Mouse (Mus musculus) adrenal gland, postnatal 14 days (tissue): Measurements from ENCODE around the gene Cdc6. TPM values are rescaled to one million over a fixed set of nuclear protein-coding genes. Genes with fewer than 3 reads are reported as not detected.
"Not testable (repeated sequence)": the region's sequence is repeated elsewhere in the genome, so short reads cannot be mapped to it uniquely, and the experiment has no call there.

Experiments used
- DNase-seq: peaks from one replicate; pipeline ENCODE4 v3.0.0; 2021; ENCODE audit warnings: mixed read lengths
- total RNA-seq: library from RNA; stranded (reverse); gene quantifications from 2 replicates; pipeline ENCODE4 v1.2.3, GENCODE M21; 2021

Gene Cdc6
- total RNA-seq, 1 experiment from 2014 or later = 5.8 TPM

- DNase-seq = peak; percentile 74
These were observed 2.1 kb downstream of the Cdc6 start for GRCm38 (mm10) chr11:98909654-98910053.

DNA sequence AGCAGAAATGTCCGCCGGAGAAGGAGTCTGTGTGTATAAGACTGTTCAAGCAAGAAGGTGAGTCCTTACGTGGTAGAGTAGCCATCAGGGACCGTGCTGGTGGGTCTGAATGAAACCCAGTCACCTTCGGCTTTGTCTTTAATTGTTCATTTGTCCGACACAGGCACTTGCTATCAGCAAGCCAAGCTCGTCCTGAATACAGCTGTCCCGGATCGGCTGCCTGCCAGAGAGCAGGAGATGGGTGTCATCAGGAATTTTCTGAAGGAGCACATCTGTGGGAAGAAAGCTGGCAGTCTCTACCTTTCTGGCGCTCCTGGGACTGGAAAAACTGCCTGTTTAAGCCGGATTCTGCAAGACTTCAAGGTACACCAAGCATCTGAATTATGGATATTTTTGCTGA is 2.8 kb downstream of the Cdc6 start:
- DNase-seq = no peak

DNA sequence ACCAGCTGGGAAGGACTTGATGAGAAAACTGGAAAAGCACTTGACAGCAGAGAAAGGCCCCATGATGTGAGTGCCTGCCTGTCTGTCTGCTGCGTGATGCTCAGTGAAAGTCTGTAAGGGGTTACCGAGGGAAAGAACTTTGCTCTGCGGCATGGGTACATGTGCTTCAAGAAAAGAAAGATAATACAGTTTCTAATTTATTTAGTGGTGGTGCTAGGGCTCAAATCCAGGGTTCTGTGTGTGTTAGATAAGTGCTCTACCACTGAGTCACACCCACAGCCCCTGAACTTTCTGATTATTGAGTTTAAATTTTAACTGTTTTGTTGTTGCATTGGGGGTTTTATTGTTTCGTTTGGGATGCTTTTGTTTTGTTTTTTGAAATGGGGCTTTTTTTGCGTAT is 3.9 kb downstream of the Cdc6 start:
- no peak for DNase-seq

DNA sequence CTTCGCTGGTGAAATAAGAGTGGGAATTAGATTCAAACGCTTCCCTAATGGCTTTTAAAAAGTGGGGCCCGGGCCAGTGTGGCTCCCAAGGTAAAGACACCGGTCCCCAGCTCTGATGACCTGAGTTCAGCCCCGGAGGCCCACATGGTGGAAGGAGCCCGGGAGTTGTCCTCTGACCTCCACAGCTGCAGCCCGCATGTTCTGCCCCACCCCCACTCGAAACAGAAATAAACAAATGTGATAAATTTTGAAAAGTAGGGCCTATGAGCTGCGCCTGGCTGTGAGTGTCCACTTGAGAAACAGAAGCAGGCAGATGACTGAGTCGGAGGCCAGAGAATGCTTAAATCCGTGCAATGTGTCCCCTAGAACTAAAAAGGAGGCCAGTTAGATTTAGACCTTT is 6.6 kb downstream of the Cdc6 start:
- DNase-seq = no peak

DNA sequence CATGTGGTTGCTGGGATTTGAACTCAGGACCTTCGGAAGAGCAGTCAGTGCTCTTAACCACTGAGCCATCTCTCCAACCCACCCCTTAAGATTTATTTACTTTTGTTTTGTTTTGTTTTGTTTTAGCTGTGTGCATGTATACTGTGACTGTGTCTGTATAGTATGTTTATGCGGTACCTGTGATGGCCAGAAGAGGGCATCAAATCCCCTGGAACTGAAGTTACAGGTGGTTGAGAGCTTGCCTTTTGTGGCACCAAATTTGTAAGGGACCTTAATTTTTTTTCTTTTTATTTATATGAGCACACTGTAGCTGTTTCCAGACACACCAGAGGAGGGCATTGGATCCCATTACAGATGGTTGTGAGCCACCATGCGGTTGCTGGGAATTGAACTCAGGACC is 8.8 kb downstream of the Cdc6 start:
- not testable (repeated sequence) for DNase-seq

DNA sequence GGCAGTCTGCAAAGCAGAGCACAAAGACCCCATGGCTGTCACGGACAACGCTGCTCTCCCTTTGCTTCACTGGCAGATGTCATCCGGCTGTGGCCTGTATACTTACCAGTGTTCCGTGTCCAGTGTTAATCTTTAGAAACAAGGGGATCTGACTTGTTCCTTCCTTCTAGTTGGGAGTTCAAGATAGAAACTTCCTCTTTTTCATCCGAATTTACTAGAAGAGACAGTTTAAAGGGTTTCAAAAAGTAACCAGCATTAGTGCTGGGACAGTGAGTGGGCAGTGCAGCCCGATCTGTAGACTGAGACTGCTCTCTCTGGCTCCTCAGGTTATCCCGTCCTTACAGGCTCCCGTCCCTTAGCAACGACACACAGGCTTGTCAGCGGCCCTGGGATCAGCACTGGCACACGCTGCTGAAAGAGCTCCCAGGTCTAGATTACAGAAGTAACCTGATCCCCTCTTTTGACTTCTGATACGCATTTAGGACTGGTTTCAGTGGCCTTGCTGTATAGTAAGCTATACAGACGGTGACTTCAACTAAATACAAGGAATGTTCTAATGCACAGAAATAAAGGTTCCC is 9.9 kb downstream of the Cdc6 start:
- DNase-seq = no peak

DNA sequence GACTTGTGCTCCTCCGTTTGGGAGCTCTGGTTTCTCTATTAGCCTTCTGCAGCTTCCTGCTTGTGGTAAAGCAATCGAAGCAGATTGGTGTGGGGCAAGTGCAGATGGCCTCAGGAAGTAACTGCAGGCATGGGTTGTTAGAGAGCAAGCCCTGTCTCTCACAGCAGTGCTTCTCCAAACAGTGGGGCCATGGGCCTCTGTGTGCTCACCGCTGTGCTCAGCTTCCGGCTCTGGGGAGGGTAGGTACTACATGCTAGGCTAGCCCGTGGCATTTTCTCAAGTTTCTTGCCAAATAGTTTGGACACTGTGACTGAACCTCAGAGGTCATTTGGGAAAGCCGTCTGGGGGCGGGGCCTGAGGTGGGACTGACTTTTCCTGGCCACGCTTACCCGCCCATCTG is 10.6 kb downstream of the Cdc6 start:
- peak; percentile 79 for DNase-seq

- DNase-seq = no peak
These were observed 11.4 kb downstream of the Cdc6 start for GRCm38 (mm10) chr11:98919009-98919408.

- DNase-seq = peak; percentile 71
These were observed 14.2 kb downstream of the Cdc6 start for GRCm38 (mm10) chr11:98921813-98922212.

DNA sequence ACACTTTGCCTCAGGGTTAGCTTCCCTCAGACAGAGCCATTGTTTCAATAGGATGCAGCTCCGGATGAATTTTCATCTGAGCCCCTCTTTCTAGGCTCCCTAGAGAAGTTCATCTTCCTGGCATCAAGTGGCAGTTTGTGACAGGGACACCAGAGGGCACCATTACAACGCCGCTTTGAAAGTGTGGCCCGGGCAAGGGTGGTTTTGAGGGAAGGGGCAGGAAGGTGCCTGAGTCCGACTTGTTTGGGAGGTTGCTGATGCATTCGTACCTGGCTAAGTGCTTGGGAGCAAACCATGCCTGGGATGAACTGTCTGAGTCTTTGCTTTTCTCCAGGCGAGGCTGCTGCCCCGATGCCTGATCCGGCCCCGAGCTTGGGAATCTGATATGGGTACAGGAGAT is 14.7 kb downstream of the Cdc6 start:
- DNase-seq = peak; percentile 75

- not testable (repeated sequence) for DNase-seq
These were observed 15.5 kb downstream of the Cdc6 start for GRCm38 (mm10) chr11:98922851-98923711.

- no peak for DNase-seq
These were observed 17.1 kb downstream of the Cdc6 start for GRCm38 (mm10) chr11:98924633-98925175.

GRCm38 (mm10) chr11:98925265-98925721 is 17.7 kb downstream of the Cdc6 start:
- peak; percentile 73 for DNase-seq

DNA sequence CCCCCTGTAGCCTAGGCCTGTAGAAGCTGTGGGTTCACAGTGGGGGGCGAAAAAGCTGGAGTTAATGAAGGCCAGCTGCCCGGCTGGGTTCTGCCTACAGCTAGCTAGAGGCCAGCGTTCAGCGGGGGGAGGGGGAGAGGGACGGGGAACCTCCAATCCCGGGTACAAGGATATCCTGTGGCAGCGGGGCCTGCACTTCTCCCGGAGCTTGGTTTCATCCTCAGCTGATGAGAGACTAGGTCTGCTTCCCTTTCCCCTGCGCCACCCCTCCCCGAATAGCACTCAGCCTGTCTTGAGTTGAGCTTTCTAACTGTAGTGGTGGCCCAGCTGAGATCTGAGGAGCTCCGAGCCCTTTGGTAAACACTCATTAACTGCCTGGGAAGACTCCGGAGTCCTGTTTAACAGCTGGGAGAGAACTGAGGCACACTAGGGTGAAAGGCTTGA is 18.3 kb downstream of the Cdc6 start:
- peak; percentile 72 for DNase-seq

DNA sequence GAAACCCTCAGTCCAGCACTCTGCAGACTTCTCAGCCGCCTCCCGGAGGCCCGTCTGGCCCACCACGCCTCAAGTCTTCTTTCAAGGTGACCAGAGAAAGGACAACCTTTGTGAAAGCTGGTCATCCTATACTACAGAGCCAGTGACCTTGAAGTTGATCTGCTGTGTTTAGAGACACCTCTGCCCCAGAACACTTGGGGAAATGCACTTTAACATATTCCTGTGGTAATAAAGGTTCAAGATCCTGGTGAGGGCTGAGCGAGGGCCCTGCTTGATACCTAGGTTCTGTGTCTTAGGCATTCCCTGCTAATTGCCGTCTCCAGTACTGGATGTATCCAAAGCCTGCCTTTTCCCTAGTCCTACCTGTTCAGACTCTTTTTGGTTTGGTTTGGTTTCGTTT is 19.0 kb downstream of the Cdc6 start:
- DNase-seq = no peak

DNA sequence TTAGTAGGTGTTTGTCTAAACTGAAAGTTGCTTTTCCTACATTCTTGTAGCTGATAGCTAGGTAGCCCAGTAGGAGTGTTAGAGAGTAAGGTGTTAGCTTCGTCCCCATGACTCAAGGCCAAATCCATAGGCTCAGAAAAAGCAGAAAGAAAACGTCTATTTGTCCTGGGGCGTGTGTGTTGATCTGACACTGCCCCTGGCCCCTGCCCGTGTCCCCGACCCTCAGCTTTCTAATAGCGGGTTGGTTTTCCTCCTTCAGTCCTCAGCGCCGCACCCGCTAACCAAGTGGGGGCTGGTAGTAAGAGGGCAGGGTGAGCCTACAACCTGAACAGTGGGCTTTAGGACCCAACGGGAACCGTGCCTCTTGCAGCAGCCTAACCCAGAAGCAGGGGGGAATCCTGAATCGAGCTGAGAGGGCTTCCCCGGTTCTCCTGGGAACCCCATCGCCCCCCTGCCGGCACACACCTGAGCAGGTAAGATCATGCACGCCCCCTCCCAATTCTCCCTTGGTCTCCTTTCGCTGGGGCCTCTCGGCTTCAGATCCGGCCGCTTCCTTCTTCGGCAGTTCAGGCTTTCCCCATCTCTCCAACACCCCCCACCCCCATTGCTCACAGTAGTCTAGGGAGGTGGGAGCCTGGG is 20.0 kb downstream of the Cdc6 start, which contains the start of gene Rara:
Gene Rara (plus strand): TSS at position 381 of the 639 bp plus-strand sequence.
- DNase-seq = peak; percentile 60

DNA sequence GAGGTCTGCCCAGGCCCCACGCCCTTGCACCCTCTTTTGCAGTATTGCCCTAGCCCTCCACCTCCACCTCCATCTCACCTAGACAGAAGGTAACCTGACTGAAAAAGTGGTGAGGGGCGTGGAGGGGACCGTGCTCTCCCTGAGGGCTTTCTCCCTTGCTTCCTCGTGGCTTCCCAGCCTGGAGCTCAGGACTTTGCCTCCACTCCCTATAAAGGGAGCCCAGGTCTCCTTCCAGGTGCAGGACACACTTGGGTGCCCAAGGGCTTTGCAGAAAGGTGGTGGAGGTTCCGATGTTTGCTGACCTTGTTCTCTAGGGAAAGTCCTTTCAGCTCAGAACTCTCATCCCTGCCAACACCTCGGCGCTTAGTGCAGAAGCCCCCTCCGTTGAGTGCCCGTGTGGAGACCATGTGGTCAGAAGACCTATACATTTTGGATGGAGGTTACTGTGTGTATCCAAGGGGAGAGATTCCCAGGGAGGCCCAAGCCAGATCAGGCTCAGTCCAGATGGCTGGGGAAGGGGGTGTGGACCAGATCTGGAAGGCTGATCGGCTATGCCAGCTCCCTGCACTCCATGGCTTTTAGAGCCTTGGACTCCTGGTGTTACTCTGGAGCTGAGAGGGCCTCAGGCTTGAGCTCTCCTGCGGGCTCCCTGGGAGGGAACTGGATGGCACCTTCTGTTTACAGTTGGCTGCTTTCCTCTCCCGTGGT is 20.7 kb downstream of the Cdc6 start:
- DNase-seq = peak; percentile 12

DNA sequence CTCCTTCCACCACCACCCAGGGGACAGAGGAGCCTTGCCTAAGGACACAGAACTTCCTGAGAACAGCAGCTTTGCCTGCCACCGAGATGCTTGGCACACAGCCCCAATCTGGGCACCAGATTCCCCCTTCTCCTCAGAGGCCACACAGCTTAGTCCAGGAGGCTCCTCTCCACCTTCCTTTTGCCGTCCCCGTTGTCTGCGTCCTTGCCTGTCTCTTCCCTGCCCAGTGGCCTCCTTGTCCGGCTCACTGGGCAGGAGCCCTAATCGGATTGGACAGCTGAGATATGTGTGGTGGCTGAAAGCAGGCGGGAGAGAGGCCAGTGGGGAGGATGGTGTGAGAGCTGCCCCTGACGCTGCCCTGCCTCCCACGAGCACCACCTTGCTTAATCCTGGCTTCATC is 21.9 kb downstream of the Cdc6 start:
- DNase-seq = peak; percentile 56

GRCm38 (mm10) chr11:98930127-98930601 is 22.6 kb downstream of the Cdc6 start:
- DNase-seq = peak; percentile 53

DNA sequence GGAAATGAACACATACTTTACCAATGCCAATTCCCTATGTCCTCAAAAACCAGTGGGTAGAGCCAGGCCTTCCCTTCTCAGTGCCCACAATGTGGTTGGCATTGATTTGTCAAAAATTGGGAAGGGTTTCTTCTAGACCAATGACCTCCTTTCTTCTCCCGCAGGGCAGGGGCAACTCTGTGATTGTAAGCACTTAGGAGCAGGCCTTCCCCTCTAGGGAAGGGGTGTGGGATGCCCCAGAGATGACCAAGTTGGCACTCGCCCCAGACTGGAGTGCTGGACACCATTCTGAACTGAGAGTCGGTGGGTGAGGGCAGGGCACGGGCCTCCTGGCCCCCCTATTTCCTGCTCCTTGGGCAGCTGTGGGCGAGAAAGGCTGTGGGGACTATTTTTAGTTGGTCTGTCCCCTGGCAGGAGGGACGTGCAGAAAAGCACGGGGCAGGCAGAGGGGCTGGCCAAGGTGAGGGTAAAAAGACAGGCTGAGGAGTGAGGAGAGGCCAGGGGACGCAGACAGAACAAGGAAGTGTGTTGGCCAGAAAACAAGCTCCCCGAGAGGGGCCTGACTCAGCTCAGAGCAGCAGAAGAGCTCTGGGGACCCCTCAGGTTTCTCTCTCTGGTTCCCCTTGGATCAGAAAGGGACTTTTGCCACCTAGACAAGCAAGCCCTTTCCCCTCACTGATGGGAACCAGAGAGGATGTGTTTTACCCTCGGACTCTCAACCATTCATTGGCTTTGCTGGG is 23.3 kb downstream of the Cdc6 start:
- peak; percentile 55 for DNase-seq
